Mouse (Mus musculus) bone marrow, adult 2 months (tissue): ENCODE measurements at regions not wholly inside any gene's neighbourhood (a gene's known extent, or its start where the extent isn't known, plus 50 kb on each side); places are given as distances from the start of the nearest gene placed in this dataset.

Experiments
- H3K27ac ChIP-seq: fragments of 200-500 bp; 2 replicates; pipeline ENCODE4 v1.5.1; 2012; ENCODE audit warnings: low read depth, mild to moderate bottlenecking, control low read depth, inconsistent platforms, low read length; ENCODE audit not compliant: control insufficient read depth, poor library complexity, insufficient read depth
- H3K4me1 ChIP-seq: fragments of 200-500 bp; 2 replicates; pipeline ENCODE4 v1.6.1; 2011; ENCODE audit warnings: low read length; ENCODE audit not compliant: control insufficient read depth, insufficient read depth
- H3K4me3 ChIP-seq: fragments of 200-500 bp; replicated peaks from 2 replicates; pipeline ENCODE3; 2011; ENCODE audit warnings: mild to moderate bottlenecking, low read depth, low read length, control low read depth; ENCODE audit not compliant: control insufficient read depth
- CTCF ChIP-seq: fragments of 200-500 bp; IDR thresholded peaks from 2 replicates; pipeline ENCODE4 v1.5.1; 2011; ENCODE audit warnings: low read length, control low read depth; ENCODE audit not compliant: control insufficient read depth, insufficient read depth
- POLR2A ChIP-seq: fragments of 200-500 bp; IDR thresholded peaks from 2 replicates; pipeline ENCODE4 v1.6.1; 2011; ENCODE audit warnings: low read depth, mild to moderate bottlenecking, control low read depth, low read length, borderline replicate concordance; ENCODE audit not compliant: control insufficient read depth
- WGBS: fragments of 180-500 bp; shearing (Covaris S2); methylation state at CpG from one replicate; pipeline ENCODE4 v1.1.7; 2018; 5-methylcytosine and 5-hydroxymethylcytosine counted together

DNA sequence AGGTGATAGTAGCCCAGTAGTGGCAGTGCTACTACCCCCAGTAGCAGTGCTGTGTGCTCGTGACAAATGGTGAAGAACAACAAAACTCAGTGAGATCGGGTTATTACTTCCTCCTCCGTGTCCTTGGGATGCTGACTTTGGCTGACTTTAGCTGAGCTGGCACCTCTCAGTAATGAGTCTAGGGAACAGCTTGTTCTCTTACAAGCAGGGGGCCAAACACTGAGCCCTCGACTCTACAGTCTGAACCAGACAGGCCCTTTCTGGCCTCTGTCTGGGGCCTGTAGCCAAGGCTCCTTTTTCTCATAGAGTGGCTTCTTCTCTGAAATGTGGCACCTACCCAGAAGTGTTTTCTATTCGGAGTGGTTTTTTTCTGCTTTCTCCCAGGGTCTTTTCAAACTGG lies 57.4 kb upstream of the Ret start:
- 77% methylated on average over 5 of the region's 5 CpGs for WGBS
- Histone ChIP-seq H3K27ac (no peak overlapping the region), H3K4me1 (no peaks in the 10 kb centered on the region), H3K4me3 (no peak overlapping the region)
- TF ChIP-seq POLR2A (no peak), CTCF (no peak)

DNA sequence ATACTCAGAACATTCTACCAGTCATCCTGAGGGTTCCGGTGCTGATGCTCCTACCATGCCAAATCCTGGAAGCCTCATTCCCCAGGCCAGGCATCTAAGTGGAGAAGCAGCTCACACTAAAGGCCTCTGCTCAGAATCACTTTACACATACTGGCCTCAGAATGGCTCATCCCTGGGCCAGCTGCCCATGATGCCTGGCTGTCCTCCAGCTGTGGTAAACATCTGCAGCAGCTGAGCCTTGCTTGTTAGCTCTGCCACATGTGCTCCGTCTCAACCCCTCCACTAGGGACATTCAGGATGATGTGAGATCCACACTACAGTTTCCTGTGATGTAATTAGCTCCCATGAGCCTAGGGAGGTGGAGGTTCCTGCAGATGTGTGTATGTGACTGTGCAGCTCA lies 55.2 kb upstream of the Ret start:
- no peak overlapping the region for H3K4me3 ChIP-seq
- no peaks in the 10 kb centered on the region for H3K4me1 ChIP-seq
- 83% methylated on average over 2 of the region's 2 CpGs for WGBS
- TF ChIP-seq POLR2A (no peak), CTCF (no peak)
- no peak overlapping the region for H3K27ac ChIP-seq

DNA sequence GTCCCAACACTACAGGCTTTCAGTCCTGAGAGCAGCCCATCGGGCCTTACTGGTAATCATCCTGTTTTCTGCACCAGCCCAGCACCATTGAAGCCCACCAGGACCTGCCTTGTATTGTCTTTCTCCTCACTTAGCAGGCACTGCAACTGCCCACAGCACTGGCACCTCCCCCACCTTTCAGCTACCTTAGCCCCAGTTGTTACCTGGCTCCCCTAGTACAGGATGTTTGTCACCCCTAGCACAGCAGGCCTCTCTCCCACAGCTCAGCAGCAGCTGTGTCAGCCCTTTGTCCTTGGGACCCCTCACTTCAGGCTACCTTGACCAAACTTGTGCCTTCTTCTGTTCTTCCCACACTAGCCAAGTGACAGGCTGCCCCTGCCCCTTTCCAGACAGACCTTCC lies 53.6 kb upstream of the Ret start:
- Histone ChIP-seq H3K27ac (no peak overlapping the region), H3K4me1 (no peaks in the 10 kb centered on the region), H3K4me3 (no peak overlapping the region)
- no peak for TF ChIP-seq POLR2A
- TF ChIP-seq CTCF: no peak
- WGBS: 100% methylated on average over 1 of the region's 1 CpGs

DNA sequence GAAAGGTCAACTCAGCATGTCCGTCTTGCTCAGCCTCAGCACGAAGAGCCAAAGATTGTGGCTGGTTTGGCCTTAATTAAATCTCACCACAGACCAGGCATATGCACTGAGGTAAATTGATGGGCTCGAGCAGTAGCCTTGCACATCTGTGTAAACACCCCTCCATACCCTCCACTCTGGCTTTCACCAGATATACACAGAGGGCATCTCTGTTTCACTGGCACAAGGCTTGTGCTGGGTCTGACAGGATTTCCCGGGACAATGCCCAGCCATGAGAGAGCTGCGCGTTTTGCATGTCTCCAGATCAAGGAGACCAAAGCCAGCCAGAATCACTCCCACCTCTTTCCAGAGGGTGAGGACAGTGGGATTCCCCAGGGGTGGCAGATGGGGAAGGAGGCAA lies 52.5 kb upstream of the Ret start:
- Histone ChIP-seq H3K4me3 (no peak overlapping the region), H3K4me1 (no peaks in the 10 kb centered on the region), H3K27ac (no peak overlapping the region)
- TF ChIP-seq POLR2A (no peak), CTCF (no peak)
- WGBS: 85% methylated on average over 6 of the region's 6 CpGs
